Mouse (Mus musculus): Measurements from ENCODE around the gene Krt16. TPM values are rescaled to one million over a fixed set of nuclear protein-coding genes. Genes with fewer than 3 reads are reported as not detected.

Krt16 gene
- polyA plus RNA-seq, 2 experiments = not detected

GRCm38 (mm10) chr11:100269821-100270332 is 21.2 kb upstream of the Krt16 start, which contains the start of gene Krt42:
Gene Krt42, minus strand, starts transcription at chr11:100269871.
- H3K4me3 ChIP-seq (ENCODE audit: insufficient read depth in 1 of 2, low read depth in 2 of 2, low read length in 2 of 2) = no peak within 1 kb of the TSS
- WGBS (ENCODE audit: insufficient replicate concordance) = 62% methylated on average over 7 of the region's 7 CpGs
- no peaks in the 10 kb centered on the region for H3K27me3 ChIP-seq (ENCODE audit: control insufficient read depth, insufficient read depth, low read length)
- H3K9me3 ChIP-seq (ENCODE audit: control insufficient read depth, low read length) = no peaks in the 10 kb centered on the region
- no peak for ATAC-seq (ENCODE audit: insufficient read depth)
- H3K4me1 ChIP-seq (replicated peaks; ENCODE audit: control insufficient read depth in 2 of 2, insufficient read depth in 2 of 2, low read length in 1 of 2) = no peaks in the 10 kb centered on the region
- H3K9ac ChIP-seq (replicated peaks) = no peak within 1 kb of the TSS
- no peak for TF ChIP-seq CTCF (IDR thresholded peaks at IDR 0.05; ENCODE audit: low read depth)
- TF ChIP-seq EP300 (IDR thresholded peaks at IDR 0.05; ENCODE audit: low read depth) = no peak
- no peak within 1 kb of the TSS for H3K4me2 ChIP-seq (ENCODE audit: low read depth)
- no peak within 1 kb of the TSS for H3K27ac ChIP-seq
- no peaks in the 10 kb centered on the region for H3K36me3 ChIP-seq (replicated peaks; ENCODE audit: control insufficient read depth, insufficient read depth, low read depth)
- DNase-seq (ENCODE audit: low read depth in 3 of 3, low spot score in 3 of 3) = no peak

GRCm38 (mm10) chr11:100262058-100262980 is 13.6 kb upstream of the Krt16 start:
- Histone ChIP-seq H3K27ac (no peak overlapping the region), H3K36me3 (replicated peaks; ENCODE audit: control insufficient read depth, insufficient read depth, low read depth) (no peaks in the 10 kb centered on the region), H3K9ac (replicated peaks) (no peak overlapping the region), H3K27me3 (ENCODE audit: control insufficient read depth, insufficient read depth, low read length) (no peaks in the 10 kb centered on the region), H3K4me3 (ENCODE audit: insufficient read depth in 1 of 2, low read depth in 2 of 2, low read length in 2 of 2) (no peak overlapping the region), H3K9me3 (ENCODE audit: control insufficient read depth, low read length) (no peaks in the 10 kb centered on the region), H3K4me1 (replicated peaks; ENCODE audit: control insufficient read depth in 2 of 2, insufficient read depth in 2 of 2, low read length in 1 of 2) (no peaks in the 10 kb centered on the region), H3K4me2 (ENCODE audit: low read depth) (no peak overlapping the region)
- 20% methylated on average over 13 of the region's 13 CpGs for whole genome bisulfite sequencing (ENCODE audit: insufficient replicate concordance)
- no peak for TF ChIP-seq CTCF (IDR thresholded peaks at IDR 0.05; ENCODE audit: low read depth)
- TF ChIP-seq EP300 (IDR thresholded peaks at IDR 0.05; ENCODE audit: low read depth) = no peak
- ATAC-seq (ENCODE audit: insufficient read depth) (no peak), DNase-seq (ENCODE audit: low read depth in 3 of 3, low spot score in 3 of 3) (no peak)

GRCm38 (mm10) chr11:100261235-100261605 is 12.5 kb upstream of the Krt16 start:
- H3K4me2 ChIP-seq (ENCODE audit: low read depth) = no peak overlapping the region
- H3K27me3 ChIP-seq (ENCODE audit: control insufficient read depth, insufficient read depth, low read length) = no peaks in the 10 kb centered on the region
- no peak overlapping the region for H3K9ac ChIP-seq (replicated peaks)
- H3K27ac ChIP-seq = no peak overlapping the region
- H3K4me1 ChIP-seq (replicated peaks; ENCODE audit: control insufficient read depth in 2 of 2, insufficient read depth in 2 of 2, low read length in 1 of 2) = no peaks in the 10 kb centered on the region
- no peak for TF ChIP-seq EP300 (IDR thresholded peaks at IDR 0.05; ENCODE audit: low read depth)
- TF ChIP-seq CTCF (IDR thresholded peaks at IDR 0.05; ENCODE audit: low read depth) = no peak
- H3K9me3 ChIP-seq (ENCODE audit: control insufficient read depth, low read length) = no peaks in the 10 kb centered on the region
- no peak for ATAC-seq (ENCODE audit: insufficient read depth)
- H3K36me3 ChIP-seq (replicated peaks; ENCODE audit: control insufficient read depth, insufficient read depth, low read depth) = no peaks in the 10 kb centered on the region
- WGBS (ENCODE audit: insufficient replicate concordance) = 70% methylated on average over 9 of the region's 9 CpGs
- DNase-seq (ENCODE audit: low read depth in 3 of 3, low spot score in 3 of 3) = no peak
- no peak overlapping the region for H3K4me3 ChIP-seq (ENCODE audit: insufficient read depth in 1 of 2, low read depth in 2 of 2, low read length in 2 of 2)

- H3K9ac ChIP-seq (replicated peaks) = no peak within 1 kb of the TSS
- H3K27ac ChIP-seq = no peak within 1 kb of the TSS
- no peaks in the 10 kb centered on the region for H3K36me3 ChIP-seq (replicated peaks; ENCODE audit: control insufficient read depth, insufficient read depth, low read depth)
- TF ChIP-seq EP300 (IDR thresholded peaks at IDR 0.05; ENCODE audit: low read depth) = no peak
- TF ChIP-seq CTCF (IDR thresholded peaks at IDR 0.05; ENCODE audit: low read depth) = no peak
- no peak within 1 kb of the TSS for H3K4me2 ChIP-seq (ENCODE audit: low read depth)
- no peaks in the 10 kb centered on the region for H3K27me3 ChIP-seq (ENCODE audit: control insufficient read depth, insufficient read depth, low read length)
- no peaks in the 10 kb centered on the region for H3K4me1 ChIP-seq (replicated peaks; ENCODE audit: control insufficient read depth in 2 of 2, insufficient read depth in 2 of 2, low read length in 1 of 2)
- no peaks in the 10 kb centered on the region for H3K9me3 ChIP-seq (ENCODE audit: control insufficient read depth, low read length)
- DNase-seq (ENCODE audit: low read depth in 3 of 3, low spot score in 3 of 3) (no peak), ATAC-seq (ENCODE audit: insufficient read depth) (no peak)
- 67% methylated on average over 21 of the region's 21 CpGs for WGBS (ENCODE audit: insufficient replicate concordance)
- H3K4me3 ChIP-seq (ENCODE audit: insufficient read depth in 1 of 2, low read depth in 2 of 2, low read length in 2 of 2) = no peak within 1 kb of the TSS
Observed at GRCm38 (mm10) chr11:100260514-100261234, 12.0 kb upstream of the Krt16 start, which contains the start of gene Krt17. Gene Krt17, minus strand, starts transcription at chr11:100261029.

GRCm38 (mm10) chr11:100259079-100259478 is 10.4 kb upstream of the Krt16 start:
- no peak overlapping the region for H3K4me2 ChIP-seq (ENCODE audit: low read depth)
- H3K27me3 ChIP-seq (ENCODE audit: control insufficient read depth, insufficient read depth, low read length) = no peaks in the 10 kb centered on the region
- no peak overlapping the region for H3K9ac ChIP-seq (replicated peaks)
- TF ChIP-seq EP300 (IDR thresholded peaks at IDR 0.05; ENCODE audit: low read depth) (no peak), CTCF (IDR thresholded peaks at IDR 0.05; ENCODE audit: low read depth) (no peak)
- no peak overlapping the region for H3K4me3 ChIP-seq (ENCODE audit: insufficient read depth in 1 of 2, low read depth in 2 of 2, low read length in 2 of 2)
- H3K9me3 ChIP-seq (ENCODE audit: control insufficient read depth, low read length) = no peaks in the 10 kb centered on the region
- H3K36me3 ChIP-seq (replicated peaks; ENCODE audit: control insufficient read depth, insufficient read depth, low read depth) = no peaks in the 10 kb centered on the region
- WGBS (ENCODE audit: insufficient replicate concordance) = 74% methylated on average over 9 of the region's 9 CpGs
- no peaks in the 10 kb centered on the region for H3K4me1 ChIP-seq (replicated peaks; ENCODE audit: control insufficient read depth in 2 of 2, insufficient read depth in 2 of 2, low read length in 1 of 2)
- DNase-seq (ENCODE audit: low read depth in 3 of 3, low spot score in 3 of 3) = no peak
- H3K27ac ChIP-seq = no peak overlapping the region
- no peak for ATAC-seq (ENCODE audit: insufficient read depth)
